Mouse (Mus musculus) CH12.LX (cell line): ENCODE results near the gene Trim33.
A peak's percentile ranks its signal among the peaks of the same experiment; 100 is the strongest.

Experiments
- CHD2 ChIP-seq: IDR thresholded peaks from 2 replicates; pipeline ENCODE4 v1.6.1; 2011; ENCODE audit warnings: low read length, improper control_type of control experiment
- CTCF ChIP-seq, 2 experiments: IDR thresholded peaks in 1 of 2; conservative IDR thresholded peaks in 1 of 2; 2 replicates each; pipeline ENCODE4 v1.5.1; 2011 to 2012; ENCODE audit warnings: low read depth in 2 of 2, low read length in 2 of 2, improper control_type of control experiment in 1 of 2, inconsistent platforms in 1 of 2, mild to moderate bottlenecking in 1 of 2, moderate library complexity in 1 of 2
- POLR2A ChIP-seq: IDR thresholded peaks from 2 replicates; pipeline ENCODE4 v1.6.1; 2011; ENCODE audit warnings: low read depth, mild to moderate bottlenecking, improper control_type of control experiment, low read length
- TCF12 ChIP-seq: IDR thresholded peaks from 2 replicates; pipeline ENCODE4 v1.6.1; 2014; ENCODE audit warnings: low read depth, mild to moderate bottlenecking, inconsistent platforms, low read length, improper control_type of control experiment

- peak; percentile 34; a peak in 3 of 4 replicates for TF ChIP-seq CTCF (conservative IDR thresholded peaks at IDR 0.05 in 1 of 2, IDR thresholded peaks at IDR 0.05 in 1 of 2; ENCODE audit: low read depth in 2 of 2, low read length in 2 of 2)
- no peak for TF ChIP-seq POLR2A
- no peak for TF ChIP-seq TCF12
- TF ChIP-seq CHD2: no peak
Observed at GRCm38 (mm10) chr3:103386292-103387031, 107.4 kb downstream of the Trim33 start.
